Mouse (Mus musculus): ENCODE data around the gene Chmp2a.

Chmp2a gene

DNA sequence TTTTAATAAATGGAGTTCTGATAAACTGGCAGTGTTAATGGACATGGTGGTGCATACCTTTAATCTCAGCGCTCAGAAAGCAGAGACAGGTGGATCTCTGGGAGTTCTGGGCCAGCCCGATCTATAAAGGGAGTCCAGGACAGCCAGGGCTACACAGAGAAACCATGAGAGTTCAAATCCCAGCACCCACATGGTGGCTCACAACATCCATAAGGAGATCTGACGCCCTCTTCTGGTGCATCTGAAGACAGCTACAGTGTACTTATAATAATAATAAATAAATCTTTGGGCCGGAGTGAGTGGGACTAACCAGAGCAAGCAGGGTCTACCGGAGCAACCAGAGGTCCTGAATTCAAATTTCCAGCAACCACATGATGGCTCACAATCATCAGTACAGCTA is 31.2 kb downstream of the Chmp2a start:
- no peak for DNase-seq (ENCODE audit: low read depth)

DNA sequence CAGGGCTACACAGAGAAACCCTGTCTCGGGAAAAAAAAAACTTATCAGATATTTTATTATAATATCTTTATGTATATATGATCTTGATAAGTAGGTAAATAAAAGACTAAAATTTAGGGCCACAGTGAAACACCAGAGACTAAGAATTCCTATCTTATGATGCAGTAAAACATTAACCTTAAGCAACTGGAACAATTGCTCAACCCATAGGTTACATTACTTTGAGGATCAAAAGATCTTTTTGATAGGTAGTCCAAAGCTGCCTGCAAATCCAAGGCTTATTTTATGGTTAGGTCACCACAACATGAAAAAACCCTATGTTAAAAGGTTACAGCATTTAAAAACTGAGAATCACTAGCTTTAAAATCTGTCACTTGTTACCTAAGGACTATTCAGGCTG is 33.0 kb downstream of the Chmp2a start:
- no peak for DNase-seq (ENCODE audit: low read depth)

DNA sequence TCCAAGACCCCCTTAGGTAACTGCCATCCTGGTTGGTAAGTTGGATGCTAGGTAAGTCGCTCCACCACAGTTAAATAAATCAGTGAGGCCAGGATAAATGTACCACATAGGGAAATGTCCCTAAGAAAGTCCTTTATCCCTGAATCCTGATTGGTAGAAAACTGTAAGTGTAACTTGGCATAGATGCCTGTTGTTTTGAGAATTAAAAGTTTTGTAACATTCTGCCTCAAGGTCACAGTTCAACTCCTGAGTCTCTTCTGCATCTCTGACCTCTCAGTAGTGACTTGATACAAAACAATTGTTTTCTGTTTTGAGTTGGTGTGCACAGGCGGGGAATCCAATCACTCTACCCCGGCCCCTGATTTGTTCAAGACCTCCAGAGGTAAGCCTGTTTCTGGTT is 35.8 kb downstream of the Chmp2a start, which contains the start of gene Trim28:
Gene Trim28 (plus strand): TSS at position 264 of the 400 bp plus-strand sequence.
- no peak for DNase-seq (ENCODE audit: low read depth)

DNA sequence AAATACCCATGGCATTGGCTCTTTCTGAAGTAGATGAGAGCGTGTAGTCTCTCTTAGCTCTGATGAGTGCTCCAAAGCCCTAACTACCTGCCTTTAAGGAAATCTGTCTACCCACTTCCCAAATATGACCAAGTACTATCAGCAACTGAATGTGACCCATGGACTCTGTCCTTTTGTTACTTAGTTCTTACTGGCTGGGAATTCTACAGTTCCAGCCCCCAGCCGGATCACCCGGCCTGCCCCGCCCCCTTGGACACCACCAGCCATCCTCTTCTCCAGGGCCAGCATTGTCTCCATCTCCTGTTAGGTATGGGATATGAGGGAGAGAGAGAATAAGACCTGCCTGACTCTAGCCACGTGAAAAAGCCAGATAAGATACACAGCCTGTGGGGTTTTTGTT is 36.6 kb downstream of the Chmp2a start, which contains the start of gene Slc27a5:
Gene Slc27a5 (minus strand): TSS at position 140 of the 400 bp plus-strand sequence.
- no peak for DNase-seq (ENCODE audit: low read depth)

DNA sequence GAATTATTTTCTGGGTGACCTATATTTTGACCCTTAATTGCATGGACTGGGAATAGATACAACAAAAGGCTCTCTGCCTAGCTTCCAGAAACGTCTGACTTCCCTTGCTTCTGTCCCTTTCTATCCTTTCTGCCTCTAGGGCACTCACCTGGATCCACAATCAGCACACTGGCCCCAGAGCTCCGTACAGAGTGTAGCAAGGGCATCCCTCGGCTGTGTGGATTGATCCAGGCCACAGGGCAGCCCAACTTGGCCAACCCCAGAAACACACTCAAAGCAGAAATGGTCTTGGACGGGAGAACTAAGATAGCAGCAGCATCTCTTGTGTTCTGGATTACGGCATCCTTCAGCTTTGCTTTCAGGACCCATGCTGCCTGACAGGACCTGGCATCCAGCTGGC is 37.4 kb downstream of the Chmp2a start:
- DNase-seq (ENCODE audit: low read depth), result no peak

DNA sequence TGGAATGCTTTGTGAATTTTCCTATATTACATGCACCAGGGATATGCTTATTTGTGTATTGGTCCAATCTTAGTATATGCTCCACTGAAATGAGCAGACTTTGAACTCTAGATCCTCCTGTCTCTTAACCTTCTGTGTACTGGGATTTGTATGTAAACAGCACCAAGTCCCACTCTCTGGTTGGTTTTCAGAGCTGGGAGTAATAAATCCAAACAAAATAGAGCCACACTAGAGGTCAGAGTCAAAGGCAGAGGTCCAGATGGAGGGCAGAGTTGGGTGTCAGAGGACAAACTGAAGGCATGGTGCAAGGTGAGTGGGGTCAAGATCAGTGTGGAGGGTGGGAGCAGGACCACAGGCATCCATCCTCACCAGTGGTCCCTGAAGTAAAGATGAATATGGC is 38.7 kb downstream of the Chmp2a start:
- no peak for DNase-seq (ENCODE audit: low read depth)

DNA sequence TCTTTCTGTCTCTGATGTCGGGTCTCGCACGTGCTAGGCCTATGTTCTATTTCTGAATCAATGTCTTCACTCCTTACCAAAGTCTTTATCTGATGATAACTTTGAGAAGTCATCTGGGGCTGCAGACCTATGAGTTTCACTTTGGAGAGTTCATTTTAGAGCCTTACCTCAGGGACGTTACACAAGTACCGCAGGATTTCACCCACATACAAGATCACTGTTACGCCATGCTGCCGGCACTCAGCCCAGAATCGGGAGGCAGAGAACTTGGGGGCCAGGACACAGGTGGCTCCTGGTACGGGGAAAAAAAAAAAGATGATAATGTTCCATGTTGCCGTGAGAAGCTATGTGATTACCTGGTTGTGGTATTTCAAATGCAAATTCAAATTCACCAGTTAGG is 41.5 kb downstream of the Chmp2a start:
- no peak for DNase-seq (ENCODE audit: low read depth)

DNA sequence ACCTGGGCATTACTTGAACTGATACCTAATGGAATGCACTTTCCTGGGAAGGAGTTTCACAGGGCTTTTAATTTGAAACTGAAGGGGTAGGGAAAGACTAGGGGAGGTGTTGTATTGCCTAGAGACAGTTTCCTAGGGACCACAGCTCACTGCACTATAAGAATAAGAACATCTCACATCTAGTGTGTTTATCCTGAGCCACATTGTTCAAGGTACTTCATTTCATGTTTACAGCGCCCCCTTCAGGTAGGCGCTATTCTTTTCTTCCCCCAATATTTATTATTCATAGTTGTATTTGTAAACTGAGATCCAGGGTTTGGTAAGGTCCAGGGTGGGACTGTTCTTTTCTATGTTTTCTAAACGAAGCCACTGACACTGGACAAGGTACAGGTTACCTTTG is 42.4 kb downstream of the Chmp2a start:
- DNase-seq (ENCODE audit: low read depth), result peak; percentile 56

DNA sequence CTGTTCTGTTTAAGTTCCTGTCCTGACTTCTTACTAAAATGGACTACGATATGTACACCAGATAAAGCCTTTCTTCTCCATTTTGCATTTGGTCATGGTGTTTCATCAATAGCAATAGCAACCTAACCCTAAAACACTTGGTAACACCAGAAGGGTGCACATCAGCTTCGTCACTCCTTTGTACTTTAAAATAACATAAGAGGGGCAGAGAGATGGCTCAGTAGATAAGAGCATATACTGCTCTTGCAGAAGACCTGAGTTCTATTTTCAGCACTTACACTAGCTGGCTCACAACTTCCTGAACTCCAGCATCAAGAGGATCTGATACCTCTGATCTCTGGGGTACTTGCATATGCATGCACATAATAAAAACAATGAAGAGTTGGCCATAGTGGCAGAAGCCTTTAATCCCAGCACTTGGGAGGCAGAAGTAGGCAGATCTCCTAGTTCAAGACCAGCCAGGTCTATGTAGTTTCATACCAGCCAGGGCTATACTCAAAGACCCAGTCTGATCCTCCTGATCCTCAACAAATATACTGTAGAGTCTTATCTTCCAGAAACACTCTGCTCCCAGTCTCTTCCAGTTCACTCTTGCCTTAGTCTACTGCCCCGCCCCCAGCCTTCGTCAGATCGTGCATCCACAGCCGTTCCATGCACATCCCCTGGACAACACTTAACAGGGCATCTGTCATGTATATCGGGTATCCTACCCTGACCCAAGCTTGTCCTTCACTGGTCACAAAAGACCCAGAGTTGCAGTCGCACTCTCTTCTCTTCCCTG is 47.0 kb downstream of the Chmp2a start:
- DNase-seq (ENCODE audit: low read depth), result no peak

DNA sequence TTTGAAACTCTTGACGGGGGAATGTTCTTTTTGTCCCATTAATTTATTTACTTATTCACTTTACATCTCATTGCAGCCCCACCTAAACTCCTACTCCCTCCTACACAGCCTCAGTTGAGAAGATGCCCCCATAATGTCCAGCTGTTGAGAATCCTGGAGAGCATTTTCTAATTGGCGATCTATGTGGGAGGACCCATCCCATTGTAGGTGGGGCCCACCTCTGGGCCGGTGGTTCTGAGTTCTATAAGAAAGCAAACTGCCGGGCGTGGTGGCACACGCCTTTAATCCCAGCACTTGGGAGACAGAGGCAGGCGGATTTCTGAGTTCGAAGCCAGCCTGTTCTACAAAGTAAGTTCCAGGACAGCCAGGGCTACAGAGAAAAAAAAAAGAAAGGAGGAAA is 47.7 kb downstream of the Chmp2a start:
- DNase-seq (ENCODE audit: low read depth), result no peak

DNA sequence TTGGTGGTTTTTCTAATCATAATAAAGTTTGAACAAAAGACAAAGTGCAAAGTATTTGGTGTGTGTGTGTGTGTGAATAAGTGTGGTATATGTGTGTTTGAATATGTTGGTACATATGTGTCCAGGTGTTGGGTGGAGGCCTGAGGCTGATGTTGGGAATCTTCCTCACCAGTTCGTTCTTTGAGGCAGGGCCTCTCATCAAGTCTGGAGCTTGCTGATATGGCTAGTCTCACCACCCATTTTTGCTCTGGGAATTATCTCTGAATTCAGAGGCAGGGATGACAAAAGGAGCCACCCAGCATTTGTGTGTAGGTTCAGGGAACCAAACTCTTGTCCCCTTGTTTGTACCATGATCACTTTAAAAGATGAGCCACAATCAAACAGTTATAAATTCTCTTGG is 48.9 kb downstream of the Chmp2a start:
- no peak for DNase-seq (ENCODE audit: low read depth)
